Mouse (Mus musculus) C2C12 (cell line): ENCODE results near the gene Odf3l1. TPM values are rescaled to one million over a fixed set of nuclear protein-coding genes. Genes with fewer than 3 reads are reported as not detected.

Experiments
- H3K27me3 ChIP-seq: one replicate; pipeline ENCODE4 v1.6.1; 2011; ENCODE audit not compliant: control insufficient read depth, insufficient read depth, insufficient read length
- H3K36me3 ChIP-seq: one replicate; pipeline ENCODE4 v1.6.1; 2011; ENCODE audit not compliant: control insufficient read depth, insufficient read depth
- H3K4me3 ChIP-seq: one replicate; pipeline ENCODE4 v1.5.1; 2011; ENCODE audit warnings: mild to moderate bottlenecking, control low read depth; ENCODE audit not compliant: poor library complexity, insufficient read depth, severe bottlenecking
- H3K79me2 ChIP-seq: one replicate; pipeline ENCODE4 v1.6.1; 2011; ENCODE audit not compliant: control insufficient read depth, insufficient read depth
- H3K79me3 ChIP-seq: one replicate; pipeline ENCODE4 v1.6.1; 2011; ENCODE audit warnings: low read depth, control low read depth
- H3ac ChIP-seq: one replicate; pipeline ENCODE3; 2011; ENCODE audit warnings: low read depth; ENCODE audit not compliant: control insufficient read depth, insufficient read length
- CEBPB ChIP-seq: IDR thresholded peaks from one replicate; pipeline ENCODE4 v1.6.1; 2011; ENCODE audit warnings: low read depth, mild to moderate bottlenecking, control low read depth, moderate library complexity
- CTCF ChIP-seq: IDR thresholded peaks from one replicate; pipeline ENCODE4 v1.5.1; 2011; ENCODE audit not compliant: control insufficient read depth, insufficient read depth, insufficient read length
- FOSL1 ChIP-seq: IDR thresholded peaks from one replicate; pipeline ENCODE4 v1.8.0; 2011; ENCODE audit warnings: mild to moderate bottlenecking, low read length; ENCODE audit not compliant: poor library complexity, insufficient read depth, severe bottlenecking
- MAX ChIP-seq: IDR thresholded peaks from one replicate; pipeline ENCODE4 v1.6.1; 2011; ENCODE audit warnings: mild to moderate bottlenecking, control low read depth
- MYOD1 ChIP-seq: IDR thresholded peaks from one replicate; pipeline ENCODE4 v1.6.1; 2011; ENCODE audit warnings: low read depth; ENCODE audit not compliant: control insufficient read depth, insufficient read length
- MYOG ChIP-seq: IDR thresholded peaks from one replicate; pipeline ENCODE4 v1.6.1; 2011; ENCODE audit not compliant: control insufficient read depth, insufficient read length; ENCODE audit errors: extremely low read depth
- USF1 ChIP-seq: IDR thresholded peaks from one replicate; pipeline ENCODE4 v1.6.1; 2011; ENCODE audit warnings: low read depth, mild to moderate bottlenecking, control low read depth, moderate library complexity
- polyA plus RNA-seq: library from polyadenylated mRNA; unstranded; fragments of >200 nt; fragmentation: generic; extraction: Trizol; gene quantifications from one replicate; pipeline ENCODE4 v1.2.1, GENCODE M21; 2012; ENCODE audit warnings: missing spikeins

The Odf3l1 gene
- polyA plus RNA-seq, 1 experiment: 0.04 TPM

- no peak for TF ChIP-seq MYOD1
- TF ChIP-seq MAX: no peak
- no peak for TF ChIP-seq CTCF
- TF ChIP-seq MYOG: no peak
- TF ChIP-seq CEBPB: no peak
- no peak for TF ChIP-seq USF1
- no peak for TF ChIP-seq FOSL1
- Histone ChIP-seq H3ac (no peak overlapping the region), H3K79me3 (no peaks in the 10 kb centered on the region), H3K79me2 (no peaks in the 10 kb centered on the region), H3K27me3 (peaks cover 22% of the 10 kb centered on the region), H3K36me3 (no peaks in the 10 kb centered on the region), H3K4me3 (no peak overlapping the region)
Observed at GRCm38 (mm10) chr9:56825476-56826213, 38.8 kb downstream of the Odf3l1 start.

GRCm38 (mm10) chr9:56824900-56825299 is 39.6 kb downstream of the Odf3l1 start:
- TF ChIP-seq MYOG (no peak), FOSL1 (no peak), CTCF (no peak), MAX (no peak), USF1 (no peak), MYOD1 (no peak), CEBPB (no peak)
- Histone ChIP-seq H3K36me3 (no peaks in the 10 kb centered on the region), H3K27me3 (peaks cover 19% of the 10 kb centered on the region), H3ac (no peak overlapping the region), H3K79me3 (no peaks in the 10 kb centered on the region), H3K79me2 (no peaks in the 10 kb centered on the region), H3K4me3 (no peak overlapping the region)

GRCm38 (mm10) chr9:56810916-56811315 is 53.6 kb downstream of the Odf3l1 start:
- no peaks in the 10 kb centered on the region for H3K36me3 ChIP-seq
- no peak for TF ChIP-seq CTCF
- peaks cover 45% of the 10 kb centered on the region for H3K27me3 ChIP-seq
- no peaks in the 10 kb centered on the region for H3K79me2 ChIP-seq
- no peak overlapping the region for H3ac ChIP-seq
- no peaks in the 10 kb centered on the region for H3K79me3 ChIP-seq
- no peak overlapping the region for H3K4me3 ChIP-seq

GRCm38 (mm10) chr9:56807990-56808389 is 56.5 kb downstream of the Odf3l1 start:
- peaks cover 36% of the 10 kb centered on the region for H3K27me3 ChIP-seq
- H3K4me3 ChIP-seq: no peak overlapping the region
- H3K79me3 ChIP-seq: no peaks in the 10 kb centered on the region
- H3K36me3 ChIP-seq: no peaks in the 10 kb centered on the region
- TF ChIP-seq CTCF (no peak), MAX (no peak), MYOG (no peak), MYOD1 (no peak), USF1 (no peak), FOSL1 (no peak), CEBPB (no peak)
- H3K79me2 ChIP-seq: no peaks in the 10 kb centered on the region
- no peak overlapping the region for H3ac ChIP-seq

- H3K36me3 ChIP-seq: no peaks in the 10 kb centered on the region
- no peaks in the 10 kb centered on the region for H3K79me3 ChIP-seq
- no peak overlapping the region for H3K4me3 ChIP-seq
- no peak for TF ChIP-seq MYOG
- no peak for TF ChIP-seq MYOD1
- TF ChIP-seq CEBPB: no peak
- no peak for TF ChIP-seq CTCF
- TF ChIP-seq MAX: no peak
- no peak for TF ChIP-seq USF1
- TF ChIP-seq FOSL1: no peak
- H3K79me2 ChIP-seq: no peaks in the 10 kb centered on the region
- H3K27me3 ChIP-seq: peaks cover 51% of the 10 kb centered on the region
- no peak overlapping the region for H3ac ChIP-seq
Observed at GRCm38 (mm10) chr9:56803146-56803545, 61.3 kb downstream of the Odf3l1 start.

Other genes with a start within 250 kb of the Odf3l1 start
- 0.37 TPM for gene Lingo1, start 68.2 kb downstream of the Odf3l1 start, polyA plus RNA-seq
- gene Cspg4, start 354 bp upstream of the Odf3l1 start, polyA plus RNA-seq: 42.8 TPM
- gene Snx33, start 63.7 kb upstream of the Odf3l1 start, polyA plus RNA-seq: 5.7 TPM
- 122 TPM for gene Imp3, start 72.8 kb upstream of the Odf3l1 start, polyA plus RNA-seq
- 7.7 TPM for gene Snupn, start 86.2 kb upstream of the Odf3l1 start, polyA plus RNA-seq
- 22.2 TPM for gene Ptpn9, start 130.2 kb upstream of the Odf3l1 start, polyA plus RNA-seq
- gene Sin3a, start 207.4 kb upstream of the Odf3l1 start, polyA plus RNA-seq: 16.6 TPM